Mouse (Mus musculus) small intestine, adult 2 months (tissue): ENCODE measurements around the gene Nt5dc1. TPM values are rescaled to one million over a fixed set of nuclear protein-coding genes. Genes with fewer than 3 reads are reported as not detected.
"Not testable (repeated sequence)": the region's sequence is repeated elsewhere in the genome, so short reads cannot be mapped to it uniquely, and the experiment has no call there.

Experiments used
- H3K27ac ChIP-seq: fragments of 200-500 bp; 2 replicates; pipeline ENCODE4 v1.5.1; 2012; ENCODE audit warnings: low read depth, low read length, control low read depth, inconsistent platforms; ENCODE audit not compliant: insufficient read depth
- H3K27me3 ChIP-seq: fragments of 200-500 bp; 2 replicates; pipeline ENCODE4 v1.6.1; 2012; ENCODE audit warnings: mild to moderate bottlenecking, moderate library complexity, low read length, inconsistent platforms; ENCODE audit not compliant: control insufficient read depth, insufficient read depth
- H3K36me3 ChIP-seq: fragments of 200-500 bp; 2 replicates; pipeline ENCODE4 v1.6.1; 2012; ENCODE audit warnings: mild to moderate bottlenecking, low read length, control low read depth, inconsistent platforms; ENCODE audit not compliant: control insufficient read depth, insufficient read depth
- H3K4me1 ChIP-seq: fragments of 200-500 bp; 2 replicates; pipeline ENCODE4 v1.6.1; 2012; ENCODE audit warnings: low read length, inconsistent platforms, mixed read lengths; ENCODE audit not compliant: control insufficient read depth, insufficient read depth, insufficient read length
- H3K4me3 ChIP-seq: fragments of 200-500 bp; 2 replicates; pipeline ENCODE4 v1.5.1; 2012; ENCODE audit warnings: low read depth, mild to moderate bottlenecking, control low read depth, inconsistent platforms, low read length, moderate library complexity
- CTCF ChIP-seq: fragments of 200-500 bp; IDR thresholded peaks from 2 replicates; pipeline ENCODE4 v1.5.1; 2012; ENCODE audit warnings: low read depth, mild to moderate bottlenecking, control low read depth, inconsistent platforms, low read length, moderate library complexity, mixed read lengths; ENCODE audit not compliant: insufficient replicate concordance, insufficient read length; ENCODE audit errors: extremely low read depth
- POLR2A ChIP-seq: fragments of 200-500 bp; IDR thresholded peaks from 2 replicates; pipeline ENCODE4 v1.6.1; 2012; ENCODE audit warnings: low read depth, mild to moderate bottlenecking, control low read depth, inconsistent platforms, low read length, moderate library complexity
- WGBS: fragments of 180-500 bp; shearing (Covaris S2); methylation state at CpG from one replicate; pipeline ENCODE4 v1.1.7; 2018; 5-methylcytosine and 5-hydroxymethylcytosine counted together
- polyA plus RNA-seq: library from polyadenylated mRNA; depleted of rRNA; stranded (reverse); fragments of >200 nt; gene quantifications from 2 replicates; pipeline ENCODE4 v1.2.3, GENCODE M21; 2012; rRNA removed

Gene Nt5dc1
- polyA plus RNA-seq, 1 experiment, result 4.5 TPM

GRCm38 (mm10) chr10:34265106-34265505, 153.2 kb downstream of the Nt5dc1 start:
- H3K4me3 ChIP-seq, result no peak overlapping the region
- no peaks in the 10 kb centered on the region for H3K4me1 ChIP-seq
- TF ChIP-seq POLR2A (no peak), CTCF (no peak)
- no peaks in the 10 kb centered on the region for H3K36me3 ChIP-seq
- 82% methylated on average over 4 of the region's 4 CpGs for whole genome bisulfite sequencing
- no peak overlapping the region for H3K27ac ChIP-seq
- no peaks in the 10 kb centered on the region for H3K27me3 ChIP-seq

- not testable (repeated sequence) for H3K27me3 ChIP-seq, H3K36me3 ChIP-seq, H3K4me3 ChIP-seq, H3K27ac ChIP-seq, H3K4me1 ChIP-seq
- 92% methylated on average over 9 of the region's 9 CpGs for WGBS
Observed at GRCm38 (mm10) chr10:34252833-34253232, 165.5 kb downstream of the Nt5dc1 start.

- no peaks in the 10 kb centered on the region for H3K4me1 ChIP-seq
- H3K36me3 ChIP-seq, result no peaks in the 10 kb centered on the region
- no peak overlapping the region for H3K27ac ChIP-seq
- TF ChIP-seq CTCF (no peak), POLR2A (no peak)
- no peak overlapping the region for H3K4me3 ChIP-seq
- H3K27me3 ChIP-seq, result no peaks in the 10 kb centered on the region
- WGBS, result 54% methylated on average over 2 of the region's 2 CpGs
Observed at GRCm38 (mm10) chr10:34249594-34249993, 168.8 kb downstream of the Nt5dc1 start.

- H3K36me3 ChIP-seq, result no peaks in the 10 kb centered on the region
- no peaks in the 10 kb centered on the region for H3K27me3 ChIP-seq
- no peak overlapping the region for H3K27ac ChIP-seq
- TF ChIP-seq POLR2A (no peak), CTCF (no peak)
- H3K4me3 ChIP-seq, result no peak overlapping the region
- 38% methylated on average over 3 of the region's 3 CpGs for WGBS
- no peaks in the 10 kb centered on the region for H3K4me1 ChIP-seq
Observed at GRCm38 (mm10) chr10:34247757-34248156, 170.6 kb downstream of the Nt5dc1 start.

GRCm38 (mm10) chr10:34246106-34246505, 172.2 kb downstream of the Nt5dc1 start:
- no peaks in the 10 kb centered on the region for H3K36me3 ChIP-seq
- TF ChIP-seq CTCF (no peak), POLR2A (no peak)
- H3K27me3 ChIP-seq, result no peaks in the 10 kb centered on the region
- no peaks in the 10 kb centered on the region for H3K4me1 ChIP-seq
- no peak overlapping the region for H3K4me3 ChIP-seq
- WGBS, result 52% methylated on average over 2 of the region's 2 CpGs
- no peak overlapping the region for H3K27ac ChIP-seq

GRCm38 (mm10) chr10:34244745-34245144, 173.6 kb downstream of the Nt5dc1 start:
- no peak overlapping the region for H3K27ac ChIP-seq

GRCm38 (mm10) chr10:34238536-34238935, 179.8 kb downstream of the Nt5dc1 start:
- Histone ChIP-seq H3K27me3 (no peaks in the 10 kb centered on the region), H3K36me3 (no peaks in the 10 kb centered on the region), H3K4me1 (no peaks in the 10 kb centered on the region), H3K4me3 (no peak overlapping the region), H3K27ac (no peak overlapping the region)
- 59% methylated on average over 4 of the region's 4 CpGs for WGBS
- TF ChIP-seq CTCF, result no peak
- TF ChIP-seq POLR2A, result no peak

More at GRCm38 (mm10) chr10:34244745-34245144, 173.6 kb downstream of the Nt5dc1 start:
- 58% methylated on average over 5 of the region's 5 CpGs for WGBS
- Histone ChIP-seq H3K4me1 (no peaks in the 10 kb centered on the region), H3K36me3 (no peaks in the 10 kb centered on the region), H3K4me3 (no peak overlapping the region), H3K27me3 (no peaks in the 10 kb centered on the region)
- no peak for TF ChIP-seq CTCF
- TF ChIP-seq POLR2A, result no peak

Other genes with a start within 250 kb of the Nt5dc1 start
- gene Dse, start 210.8 kb downstream of the Nt5dc1 start, polyA plus RNA-seq, result 3.2 and 3.5 TPM in 2 replicates
- 9.9 and 16.6 TPM in 2 replicates for gene Tspyl1, start 136.4 kb downstream of the Nt5dc1 start, polyA plus RNA-seq
- 1.3 and 1.5 TPM in 2 replicates for gene Tspyl4, start 121.1 kb downstream of the Nt5dc1 start, polyA plus RNA-seq
- not detected in 2 replicates for gene Col10a1, start 28.6 kb downstream of the Nt5dc1 start, polyA plus RNA-seq
- gene Frk, start 64.8 kb upstream of the Nt5dc1 start, polyA plus RNA-seq, result 11.5 and 13.0 TPM in 2 replicates